Mouse (Mus musculus) CH12.LX (cell line): ENCODE data around the gene Sectm1b.

Experiments used
- CTCF ChIP-seq, 2 experiments: IDR thresholded peaks in 1 of 2; conservative IDR thresholded peaks in 1 of 2; 2 replicates each; pipeline ENCODE4 v1.5.1; 2011 to 2012; ENCODE audit warnings: low read depth in 2 of 2, low read length in 2 of 2, improper control_type of control experiment in 1 of 2, inconsistent platforms in 1 of 2, mild to moderate bottlenecking in 1 of 2, moderate library complexity in 1 of 2
- EP300 ChIP-seq: IDR thresholded peaks from 2 replicates; pipeline ENCODE4 v1.6.1; 2011; ENCODE audit warnings: low read length, improper control_type of control experiment
- MAFK ChIP-seq: IDR thresholded peaks from 2 replicates; pipeline ENCODE4 v1.6.1; 2011; ENCODE audit warnings: low read length, improper control_type of control experiment; ENCODE audit not compliant: insufficient replicate concordance
- POLR2A ChIP-seq: IDR thresholded peaks from 2 replicates; pipeline ENCODE4 v1.6.1; 2011; ENCODE audit warnings: low read depth, mild to moderate bottlenecking, improper control_type of control experiment, low read length
- POLR2AphosphoS2 ChIP-seq: IDR thresholded peaks from 2 replicates; pipeline ENCODE4 v1.6.1; 2011; ENCODE audit warnings: low read depth, low read length, improper control_type of control experiment

DNA sequence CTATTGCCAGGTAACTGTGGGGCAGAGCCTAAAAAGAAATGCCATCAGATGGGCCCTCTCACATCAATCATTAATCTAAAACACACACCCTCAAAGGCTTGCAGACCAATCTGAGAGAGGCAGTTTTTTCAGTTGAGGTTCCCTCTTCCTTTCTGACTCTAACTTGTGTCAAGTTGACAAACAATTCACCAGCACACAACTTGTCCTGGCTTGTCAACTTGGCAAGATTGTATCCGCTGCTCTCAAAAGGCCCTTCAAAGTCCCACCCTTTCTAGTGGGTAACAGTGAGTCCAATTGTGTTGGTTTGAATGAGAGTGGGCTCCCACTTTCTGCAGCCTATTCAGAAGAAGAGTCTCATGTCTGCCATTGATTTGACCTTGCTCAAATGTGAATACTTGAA is 18.1 kb downstream of the Sectm1b start:
- TF ChIP-seq POLR2A (no peak), CTCF (conservative IDR thresholded peaks at IDR 0.05 in 1 of 2, IDR thresholded peaks at IDR 0.05 in 1 of 2; ENCODE audit: low read depth in 2 of 2, low read length in 2 of 2) (no peak), POLR2AphosphoS2 (no peak), MAFK (no peak), EP300 (no peak)
